Mouse (Mus musculus) adrenal gland, adult (tissue): ENCODE measurements around the gene Tnpo1.

ENCODE experiments used
- DNase-seq, 2 experiments: peaks; one replicate each; pipeline ENCODE4 v3.0.0; 2022 to 2023; ENCODE audit warnings: low spot score in 1 of 2; ENCODE audit not compliant: inconsistent age in 2 of 2

Tnpo1 gene

DNA sequence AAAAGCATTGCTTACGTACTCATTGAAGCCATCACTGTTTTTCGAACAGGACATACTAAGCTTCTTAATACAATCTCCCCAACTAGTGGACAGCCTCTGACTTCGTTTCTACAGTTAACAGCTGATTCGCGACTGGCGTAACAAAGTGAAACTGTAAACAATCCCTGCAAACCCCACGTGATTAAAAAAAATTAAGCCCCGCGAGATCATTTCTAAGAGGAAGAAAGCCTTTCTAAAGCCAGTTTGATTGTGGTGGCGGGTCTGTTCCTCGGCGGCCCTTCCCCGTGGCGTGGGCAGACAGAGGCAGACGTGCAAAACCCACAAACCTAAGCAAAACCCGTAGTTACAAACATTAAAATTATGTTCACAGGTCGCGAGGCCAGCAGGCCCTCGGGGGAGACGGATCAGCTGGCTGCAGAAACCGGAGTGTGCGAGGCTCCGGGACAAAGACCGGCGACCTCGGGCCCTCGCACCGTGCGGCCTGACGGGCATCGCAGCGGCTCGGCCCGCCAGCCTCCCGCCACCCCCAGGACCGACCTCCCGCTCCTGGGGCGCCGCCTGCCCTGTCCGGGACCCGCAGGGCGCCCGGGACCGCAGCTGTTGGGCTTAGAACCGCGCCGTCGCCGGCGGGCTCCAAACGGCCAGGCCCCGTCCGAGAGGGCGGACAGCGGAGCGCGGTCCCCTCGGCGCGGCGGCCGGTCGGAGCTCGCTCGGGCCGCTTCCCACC lies 535 bp downstream of the Tnpo1 start:
- DNase-seq, result peak; percentile 69 to 93

DNA sequence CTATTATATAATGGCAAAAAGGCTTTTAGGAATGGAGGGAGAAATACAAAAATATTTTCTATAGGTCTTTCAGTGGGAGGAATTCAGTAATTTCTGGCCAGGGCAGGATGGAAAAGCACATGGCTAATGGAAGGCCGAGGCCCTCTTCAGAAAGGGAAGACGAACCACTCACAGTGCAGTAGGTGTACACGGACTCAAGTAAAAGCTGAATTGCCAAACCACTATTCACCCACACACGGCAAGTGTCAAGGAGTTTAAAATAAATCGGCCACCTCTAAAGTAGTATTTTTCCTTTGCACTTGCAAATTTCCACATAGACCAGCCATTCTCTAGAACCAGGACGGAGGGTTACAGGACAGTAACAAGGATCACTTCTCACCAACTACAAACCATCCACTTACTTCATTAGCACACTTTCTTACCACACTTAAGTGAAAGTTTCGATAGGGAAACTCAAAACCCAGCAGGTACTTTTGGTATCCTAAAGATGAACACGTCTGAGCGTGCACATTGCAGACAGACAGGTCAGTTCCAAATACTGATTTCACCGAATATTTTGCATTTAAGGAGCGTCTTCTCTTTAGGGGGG lies 1.2 kb downstream of the Tnpo1 start:
- no peak for DNase-seq

DNA sequence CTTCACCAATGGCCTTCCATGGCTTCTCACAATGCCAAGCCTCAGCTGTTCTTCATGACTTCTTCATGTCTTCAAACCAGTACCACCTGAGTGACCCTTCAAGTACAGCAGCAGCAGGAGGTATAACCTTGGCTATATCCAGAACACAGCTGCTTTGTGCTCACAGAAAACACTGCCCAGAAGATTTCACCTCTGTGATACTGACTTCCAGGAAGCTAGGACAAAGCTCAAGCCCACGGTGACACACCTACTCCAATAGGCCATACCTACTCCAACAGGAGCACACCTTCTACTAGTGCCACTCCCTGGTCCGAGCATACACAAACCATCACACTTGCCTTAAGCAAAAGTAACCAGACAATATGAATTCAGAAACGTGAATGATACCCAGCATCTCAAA lies 3.4 kb downstream of the Tnpo1 start:
- DNase-seq, result no peak

DNA sequence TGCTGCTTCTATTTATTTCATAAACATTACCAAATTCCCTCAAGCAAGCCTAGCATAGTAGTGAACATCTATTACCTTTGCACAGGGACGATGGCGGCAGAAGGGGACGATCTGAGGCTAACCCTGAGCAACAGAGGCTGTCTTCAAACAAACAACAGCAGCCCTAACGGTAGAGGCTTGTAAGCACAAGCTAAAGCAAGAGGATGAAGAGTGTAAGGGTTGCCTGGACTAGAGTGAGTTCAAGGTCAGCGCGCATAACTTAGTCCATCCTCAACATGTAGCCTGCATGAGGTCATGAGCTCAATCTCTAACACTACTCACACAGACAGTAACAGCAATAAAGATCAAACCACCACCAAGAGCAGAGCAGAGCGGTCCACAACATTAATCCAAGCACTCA lies 4.9 kb downstream of the Tnpo1 start:
- DNase-seq, result no peak

DNA sequence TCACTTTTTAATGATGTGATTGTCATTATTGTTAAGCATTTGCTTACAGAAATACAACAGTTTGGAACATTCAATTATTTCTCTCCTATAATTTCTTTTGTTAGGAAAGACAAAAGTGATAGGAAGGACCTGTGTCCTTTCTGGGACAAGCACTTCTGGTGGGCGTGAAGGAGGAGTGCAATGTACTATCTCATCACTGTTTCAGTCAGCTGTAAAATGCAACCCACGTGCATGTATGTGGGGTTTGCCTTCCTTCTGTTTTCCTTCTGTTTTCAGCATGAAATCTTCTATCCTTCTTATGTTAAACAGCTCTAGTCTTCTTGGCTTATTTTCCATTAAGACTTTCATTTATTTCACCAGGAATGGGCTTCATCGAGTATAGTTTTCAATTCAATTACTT lies 5.9 kb downstream of the Tnpo1 start:
- no peak for DNase-seq

DNA sequence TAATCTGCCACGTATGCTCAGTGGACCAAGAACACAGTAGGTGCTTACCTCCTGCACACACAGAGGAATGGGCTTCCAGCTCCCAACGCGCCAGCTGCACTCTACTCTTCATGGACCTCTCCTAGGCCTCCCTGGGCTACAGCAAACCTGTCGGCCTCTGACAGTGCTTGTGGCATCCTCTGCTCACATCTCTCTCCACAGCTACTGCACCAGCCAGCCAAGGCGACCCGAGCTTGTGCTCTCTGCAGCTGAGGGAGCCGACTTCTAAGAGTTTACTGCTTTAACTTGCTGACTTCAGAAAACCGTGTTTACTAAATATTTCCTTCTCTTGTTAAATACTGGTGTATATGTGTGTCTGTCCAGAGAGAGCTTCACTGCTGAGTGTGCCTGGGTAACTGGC lies 6.5 kb downstream of the Tnpo1 start:
- DNase-seq, result no peak

DNA sequence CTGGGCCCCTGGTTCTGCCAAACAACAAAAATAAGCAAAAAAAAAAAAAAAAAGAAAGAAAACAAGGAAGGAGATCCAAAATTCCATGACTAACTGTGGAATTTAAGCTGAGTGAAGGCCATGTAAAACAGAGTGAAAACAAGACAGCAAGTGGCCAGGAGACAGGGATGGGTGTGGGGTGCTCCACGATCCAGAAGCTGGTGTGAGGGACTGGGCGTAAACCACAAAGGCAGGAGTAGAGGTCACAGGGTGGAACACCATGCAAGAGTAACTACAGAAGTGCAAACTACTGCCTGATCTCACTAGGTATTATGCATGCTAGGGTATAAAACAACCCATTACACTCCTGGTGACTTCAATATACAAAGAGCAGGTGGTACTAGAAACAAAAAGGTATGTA lies 8.3 kb downstream of the Tnpo1 start:
- DNase-seq, result peak in 1 of 2 experiments; percentile 47

DNA sequence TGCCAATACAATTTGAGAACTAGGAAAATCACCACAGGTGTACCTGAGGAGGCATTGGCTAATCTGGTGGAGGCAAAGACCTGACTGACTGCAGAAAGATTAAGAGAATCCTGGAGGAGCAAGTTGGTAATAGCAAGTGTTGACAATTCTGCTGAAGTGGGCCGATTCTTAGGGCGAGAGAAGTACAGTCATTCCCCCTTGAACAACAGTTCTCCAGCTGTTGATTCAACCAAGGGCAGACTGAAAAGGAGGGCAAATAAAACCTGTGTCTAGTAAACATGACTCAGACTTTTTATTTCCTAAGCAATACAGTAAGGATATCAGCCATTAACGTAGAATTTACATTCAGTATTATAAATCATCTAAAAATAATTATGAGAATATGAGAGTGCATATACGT lies 10.6 kb downstream of the Tnpo1 start:
- DNase-seq, result peak in 1 of 2 experiments; percentile 49

DNA sequence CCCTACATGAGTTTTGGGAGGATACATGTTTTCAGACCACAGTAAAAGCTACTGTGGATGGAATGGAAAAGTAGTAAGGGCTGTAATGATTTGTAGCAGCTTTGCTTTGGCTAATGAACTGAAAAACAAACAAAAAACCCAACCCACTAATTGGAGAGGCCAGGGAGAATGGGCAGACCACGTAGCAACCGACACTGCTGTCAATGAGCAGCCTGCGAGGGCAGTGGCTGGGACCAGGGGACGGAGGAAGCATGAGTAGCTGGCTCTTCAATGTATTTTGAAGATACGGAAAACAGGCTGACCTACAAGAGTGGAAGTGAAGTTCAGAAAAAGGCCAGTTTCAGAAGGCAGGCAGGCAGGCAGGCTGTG lies 11.4 kb downstream of the Tnpo1 start:
- no peak for DNase-seq

DNA sequence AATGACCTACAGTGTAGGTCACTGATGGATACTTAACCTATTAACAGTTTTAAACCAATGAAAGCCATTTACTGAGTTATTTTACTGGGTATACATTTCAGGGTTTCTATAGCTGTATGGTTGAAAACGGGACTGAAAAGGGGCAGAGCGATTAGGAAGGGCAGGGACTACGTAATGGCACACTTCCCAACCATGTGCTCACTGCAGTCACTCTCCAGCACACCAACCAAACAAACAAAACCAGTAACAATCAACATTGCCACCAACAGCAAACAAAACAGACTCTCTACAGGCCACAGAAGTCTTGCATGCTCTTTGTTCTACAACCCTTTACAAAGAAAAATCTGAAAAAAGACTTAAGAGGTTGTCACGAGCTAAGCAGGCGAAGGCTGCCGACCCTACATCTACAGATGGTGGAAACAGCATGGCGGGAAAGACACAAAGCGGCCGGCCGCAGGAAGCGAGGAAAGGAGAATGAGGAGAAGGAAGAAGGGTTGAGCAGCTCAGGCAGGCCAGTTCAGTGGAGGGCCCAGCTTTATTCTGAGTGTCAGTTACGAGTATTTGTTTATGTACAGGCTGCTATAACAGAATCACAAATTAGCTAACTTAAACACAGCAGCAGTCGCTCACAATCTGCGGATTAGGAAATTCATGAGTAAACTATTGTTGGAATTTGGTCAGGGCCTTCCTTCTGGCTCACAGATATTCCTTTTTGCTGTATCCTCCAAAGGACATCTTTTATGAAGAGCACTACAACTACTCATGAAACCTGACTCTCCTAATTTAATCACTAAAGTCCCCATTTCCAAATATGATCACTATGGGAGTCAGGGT lies 12.0 kb downstream of the Tnpo1 start:
- no peak for DNase-seq

DNA sequence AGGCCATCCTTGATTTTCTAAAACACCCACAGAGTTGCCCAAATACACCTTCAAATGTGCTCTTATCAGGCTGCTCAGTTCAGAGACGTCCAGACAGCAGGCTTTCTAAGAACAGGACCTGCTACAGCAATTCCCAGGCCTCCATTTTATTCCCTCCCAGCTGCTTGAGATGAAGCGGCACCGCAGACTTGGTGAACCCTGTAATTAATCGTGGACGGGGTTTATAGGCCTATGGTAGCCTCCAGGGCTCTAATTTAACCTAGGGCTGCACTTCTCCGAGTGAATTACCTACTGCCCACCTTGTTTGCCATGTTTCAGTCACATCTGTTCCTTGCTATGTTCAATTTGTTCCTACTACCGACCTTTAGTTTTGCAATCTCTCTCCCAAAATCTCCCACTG lies 13.0 kb downstream of the Tnpo1 start:
- no peak for DNase-seq

DNA sequence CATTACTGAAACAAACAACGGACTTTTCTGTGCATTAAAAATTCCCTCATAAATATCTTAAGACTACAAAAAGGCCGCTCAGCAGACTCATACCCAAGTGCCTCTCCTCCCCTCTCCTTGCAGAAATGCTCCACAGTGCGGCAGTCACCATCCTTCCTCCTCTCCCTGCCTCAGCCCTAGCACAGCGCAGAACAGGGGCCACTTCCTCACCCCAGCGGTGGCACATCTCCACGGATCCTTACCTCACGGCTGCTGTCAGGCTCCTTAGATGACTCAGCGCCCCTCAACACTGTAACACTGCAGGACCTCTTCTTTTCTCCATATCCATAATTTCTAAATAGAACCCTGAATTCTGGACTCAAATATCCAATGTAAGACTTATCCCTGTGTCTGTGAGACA lies 13.6 kb downstream of the Tnpo1 start:
- no peak for DNase-seq

DNA sequence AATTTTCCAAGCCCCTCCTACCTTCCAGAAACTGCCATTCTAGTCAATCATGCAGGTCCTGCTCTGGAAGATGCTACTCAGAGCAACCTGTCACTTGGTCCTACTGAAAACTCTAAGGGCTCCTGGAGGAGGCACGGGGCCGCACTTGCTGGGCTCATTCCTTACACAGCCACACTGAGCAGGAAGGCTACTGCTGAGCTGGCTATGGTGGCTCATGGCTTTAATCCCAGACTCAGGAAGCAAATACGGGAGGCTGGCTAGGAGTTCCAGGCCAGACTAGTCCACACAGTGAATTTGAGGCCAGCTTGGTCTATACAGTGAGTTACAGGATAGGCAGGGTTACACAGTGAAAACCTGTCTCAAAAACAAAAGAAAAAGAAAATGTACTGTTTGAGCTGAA lies 15.4 kb downstream of the Tnpo1 start:
- DNase-seq, result no peak

DNA sequence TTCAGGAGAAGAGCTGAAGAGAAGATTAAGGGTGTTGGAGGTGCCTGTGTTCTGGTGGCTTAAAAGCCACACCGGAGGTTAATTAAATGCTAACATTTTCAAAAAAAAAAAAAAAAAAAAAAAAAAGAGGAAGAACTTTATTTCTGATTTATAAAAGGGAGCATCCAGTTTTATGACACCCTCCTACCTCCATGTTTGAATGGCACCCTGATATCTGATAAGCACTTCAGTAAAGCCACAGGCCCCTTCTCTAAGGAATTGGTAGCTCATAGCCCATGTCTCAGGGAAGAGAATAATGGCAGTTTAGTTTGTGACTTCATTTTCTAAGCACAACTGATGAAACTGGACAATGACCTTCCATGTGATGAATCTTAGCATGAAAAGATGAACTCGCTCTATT lies 21.6 kb downstream of the Tnpo1 start:
- DNase-seq, result no peak

DNA sequence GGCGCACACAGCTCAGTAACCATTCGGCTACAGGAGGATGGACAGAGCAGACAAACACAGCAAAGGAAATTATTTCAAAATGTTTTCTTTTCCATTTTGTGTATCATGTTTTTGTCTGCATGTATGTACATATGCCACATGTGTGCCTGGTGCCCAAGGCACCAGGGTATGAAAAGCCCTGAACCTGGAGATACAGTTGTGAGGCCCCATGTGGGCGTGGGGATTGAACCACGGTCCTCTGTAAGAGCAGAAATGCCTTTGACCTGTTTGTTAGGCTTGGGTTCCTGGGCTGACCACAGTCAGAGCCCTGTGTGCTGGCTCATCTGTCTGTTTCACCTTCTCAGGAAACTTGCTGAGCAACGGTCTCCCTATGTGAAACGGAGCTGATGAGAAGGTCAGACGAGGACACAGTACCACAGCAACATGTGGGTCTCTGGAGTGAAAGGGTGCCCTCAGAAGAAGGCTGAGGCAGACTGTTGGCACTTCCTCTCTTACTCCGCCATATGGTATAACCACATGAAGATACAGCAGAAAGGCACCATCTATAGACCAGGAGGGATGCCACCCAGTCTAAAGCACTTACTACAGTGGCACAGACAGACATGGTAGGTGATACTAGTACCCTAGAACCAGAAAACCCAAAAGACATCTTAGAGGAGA lies 23.7 kb downstream of the Tnpo1 start:
- DNase-seq, result no peak

DNA sequence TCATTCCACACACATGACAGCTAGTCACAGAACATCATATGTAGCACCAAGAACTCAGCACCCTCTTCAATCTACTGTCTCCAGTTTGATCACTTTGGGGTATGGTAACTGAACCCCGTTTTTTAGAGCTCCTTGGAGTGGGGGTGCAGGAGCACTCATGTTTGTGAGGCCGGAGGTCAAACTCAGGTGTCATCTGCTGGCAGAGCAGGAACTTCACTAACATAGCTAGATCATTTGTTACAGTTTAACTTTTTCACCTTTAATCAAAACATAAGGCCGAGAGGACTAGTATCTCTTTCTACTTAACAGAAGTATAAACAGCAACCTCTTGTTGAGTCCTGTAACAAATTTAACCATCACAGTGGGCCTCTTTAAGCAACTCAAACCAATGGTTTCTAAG lies 26.6 kb downstream of the Tnpo1 start:
- DNase-seq, result no peak

DNA sequence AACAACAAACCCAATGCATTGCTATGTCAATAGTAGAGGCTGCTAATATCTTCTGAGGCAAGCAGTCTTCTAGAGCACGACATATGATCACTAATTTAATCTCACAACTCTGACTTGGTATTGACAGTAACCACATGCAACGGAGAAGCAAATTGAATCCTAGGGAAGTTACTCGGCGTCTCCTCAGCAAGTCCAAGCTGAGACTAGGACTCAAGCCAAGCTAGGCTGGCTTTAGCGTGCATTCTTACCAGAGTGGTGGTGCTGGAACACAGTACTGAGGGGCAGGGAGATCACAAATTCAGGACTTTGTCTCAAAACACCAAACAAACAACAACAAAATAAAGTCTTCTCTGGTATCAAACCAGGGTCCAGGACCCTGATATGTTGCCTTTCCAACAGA lies 28.6 kb downstream of the Tnpo1 start:
- DNase-seq, result no peak

DNA sequence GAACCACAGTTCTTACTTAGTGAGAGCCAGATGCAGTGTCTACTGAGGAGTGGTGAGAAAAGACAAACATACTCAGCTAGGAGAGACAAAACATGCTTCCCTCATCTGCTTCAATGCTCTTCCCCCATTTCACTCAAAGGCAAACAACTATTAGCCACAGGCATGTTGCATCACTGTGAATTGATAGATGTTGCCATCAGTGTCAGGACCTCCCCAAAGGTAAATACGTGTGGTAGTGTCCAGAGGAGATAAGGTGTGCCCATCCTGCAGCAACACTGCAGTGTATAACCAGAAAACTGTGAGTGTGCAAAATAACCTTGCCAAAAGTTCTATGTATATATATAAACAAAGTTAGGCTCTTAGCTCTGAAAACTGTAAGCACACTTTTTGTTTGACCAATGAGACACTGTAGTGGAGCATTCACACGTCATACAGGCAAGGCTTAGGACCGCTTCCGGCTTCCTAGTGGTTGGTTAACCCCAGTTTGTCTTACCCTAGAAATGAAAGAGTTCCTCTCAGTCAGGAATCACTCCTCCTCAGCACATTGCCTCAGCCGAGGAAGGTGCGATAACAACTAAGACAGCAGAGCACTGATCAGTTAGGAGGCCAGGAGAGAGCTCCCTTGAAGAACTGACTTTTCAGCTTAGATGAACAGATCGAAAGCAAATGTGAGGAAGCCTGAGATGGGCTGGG lies 29.6 kb downstream of the Tnpo1 start:
- no peak for DNase-seq

DNA sequence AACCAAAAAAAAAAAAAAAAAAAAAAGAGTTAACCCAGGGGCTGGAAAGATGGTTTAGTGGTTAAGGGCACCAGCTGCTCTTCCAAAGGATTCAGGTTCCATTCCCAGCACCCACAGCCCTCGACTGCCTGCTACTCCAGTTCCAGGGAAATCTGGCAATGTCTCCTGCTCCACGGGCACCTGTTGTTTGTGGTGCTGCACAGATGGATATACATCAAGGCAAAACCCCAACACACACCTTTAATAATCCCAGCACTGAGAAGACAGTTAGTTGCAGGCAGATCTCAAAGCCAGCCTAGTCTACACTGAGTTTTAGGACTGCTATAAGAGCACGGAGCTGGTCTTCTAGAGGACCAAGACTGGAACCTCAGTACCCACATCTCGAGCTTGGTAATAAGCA lies 30.2 kb downstream of the Tnpo1 start:
- DNase-seq, result no peak

DNA sequence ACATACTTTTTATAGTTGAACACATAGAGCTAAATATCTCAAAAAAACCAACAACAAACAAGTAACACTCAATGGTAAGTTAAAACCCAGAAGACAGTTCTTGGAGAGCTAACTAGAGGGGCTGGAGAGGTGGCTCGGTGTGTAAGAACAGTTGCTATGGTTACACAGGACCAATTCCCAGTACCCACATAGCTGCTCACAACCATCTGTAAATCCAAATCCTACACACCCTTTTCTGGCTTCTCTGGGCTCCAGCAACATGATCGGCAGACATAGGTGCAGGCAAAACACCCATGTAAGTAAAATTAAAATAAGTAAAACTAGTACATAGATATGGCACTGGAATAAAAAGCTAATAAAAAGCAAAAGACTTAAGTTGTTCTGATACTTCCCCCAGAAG lies 31.3 kb downstream of the Tnpo1 start:
- DNase-seq, result no peak

DNA sequence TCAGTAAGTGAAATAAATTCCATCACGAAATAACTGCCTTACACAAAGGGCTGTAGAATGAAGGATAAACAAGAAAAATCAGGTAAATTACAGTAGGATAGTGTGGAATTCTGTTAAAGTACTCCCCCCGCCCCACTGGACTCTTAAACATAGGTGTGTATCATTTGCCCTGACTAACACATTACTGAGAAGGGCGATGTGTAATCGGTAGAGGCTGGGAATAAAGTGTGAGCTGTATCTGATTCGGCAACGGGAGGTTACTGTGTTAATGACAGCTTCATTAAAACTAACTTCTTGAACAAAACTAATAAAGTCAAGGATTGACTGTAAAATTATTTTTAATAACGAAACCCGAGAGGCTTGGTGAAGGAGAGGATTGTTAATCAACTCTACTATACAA lies 34.7 kb downstream of the Tnpo1 start:
- peak in 1 of 2 experiments; percentile 54 for DNase-seq
